Mouse (Mus musculus) intestine, embryonic 15.5 days (tissue): ENCODE results near the gene Arrdc5. TPM values are rescaled to one million over a fixed set of nuclear protein-coding genes. Genes with fewer than 3 reads are reported as not detected.

Experiments
- ATAC-seq: fragments of 200-750 bp; cut with Nextera tagmentation; 2 replicates; pipeline ENCODE4 v1.8.0; 2017; ENCODE audit warnings: moderate TSS enrichment, moderate library complexity
- H3K27ac ChIP-seq: fragments of 300-500 bp; sonication (generic); 2 replicates; pipeline ENCODE4 v1.5.1; 2015; ENCODE audit warnings: mild to moderate bottlenecking, inconsistent platforms
- H3K27me3 ChIP-seq: fragments of 300-500 bp; sonication (generic); replicated peaks from 2 replicates; pipeline ENCODE4 v1.6.1; 2015; ENCODE audit warnings: inconsistent platforms
- H3K36me3 ChIP-seq: fragments of 300-500 bp; sonication (generic); 2 replicates; pipeline ENCODE4 v1.6.1; 2015; ENCODE audit warnings: inconsistent platforms
- H3K4me1 ChIP-seq: fragments of 300-500 bp; sonication (generic); replicated peaks from 2 replicates; pipeline ENCODE4 v1.6.1; 2015; ENCODE audit warnings: inconsistent platforms
- H3K4me2 ChIP-seq: fragments of 300-500 bp; sonication (generic); replicated peaks from 2 replicates; pipeline ENCODE4 v1.6.1; 2015; ENCODE audit warnings: mild to moderate bottlenecking, inconsistent platforms
- H3K4me3 ChIP-seq: fragments of 300-500 bp; sonication (generic); replicated peaks from 2 replicates; pipeline ENCODE4 v1.5.1; 2015; ENCODE audit warnings: inconsistent platforms
- H3K9ac ChIP-seq: fragments of 300-500 bp; sonication (generic); 2 replicates; pipeline ENCODE4 v1.6.1; 2015; ENCODE audit warnings: inconsistent platforms
- H3K9me3 ChIP-seq: fragments of 300-500 bp; sonication (generic); 2 replicates; pipeline ENCODE4 v1.6.1; 2016; ENCODE audit warnings: inconsistent platforms
- WGBS: fragments of 180-500 bp; shearing (Covaris S2); methylation state at CpG from one replicate; pipeline ENCODE4 v1.1.7; 2015; 5-methylcytosine and 5-hydroxymethylcytosine counted together
- polyA plus RNA-seq: library from polyadenylated mRNA; unstranded; fragments of >200 nt; fragmentation: Nextera tagmentation; extraction: Ambion mirVana; gene quantifications from 2 replicates; pipeline ENCODE4 v1.2.1, GENCODE M21; 2015

Arrdc5 gene
- polyA plus RNA-seq, 1 experiment from 2014 or later, result not detected

GRCm38 (mm10) chr17:56326153-56327147 lies 26.4 kb upstream of the Arrdc5 start:
- H3K4me3 ChIP-seq, result peak overlapping the region; percentile 65
- peak overlapping the region; percentile 90 for H3K27ac ChIP-seq
- WGBS, result 1% methylated on average over 66 of the region's 67 CpGs
- peaks cover 23% of the 10 kb centered on the region for H3K4me1 ChIP-seq
- no peaks in the 10 kb centered on the region; the same call in 1 of the 2 replicates for H3K36me3 ChIP-seq
- peak; percentile 61 for ATAC-seq
- H3K27me3 ChIP-seq, result no peaks in the 10 kb centered on the region
- H3K9ac ChIP-seq, result peak overlapping the region; percentile 72
- H3K9me3 ChIP-seq, result no peaks in the 10 kb centered on the region
- H3K4me2 ChIP-seq, result peak overlapping the region; percentile 88

DNA sequence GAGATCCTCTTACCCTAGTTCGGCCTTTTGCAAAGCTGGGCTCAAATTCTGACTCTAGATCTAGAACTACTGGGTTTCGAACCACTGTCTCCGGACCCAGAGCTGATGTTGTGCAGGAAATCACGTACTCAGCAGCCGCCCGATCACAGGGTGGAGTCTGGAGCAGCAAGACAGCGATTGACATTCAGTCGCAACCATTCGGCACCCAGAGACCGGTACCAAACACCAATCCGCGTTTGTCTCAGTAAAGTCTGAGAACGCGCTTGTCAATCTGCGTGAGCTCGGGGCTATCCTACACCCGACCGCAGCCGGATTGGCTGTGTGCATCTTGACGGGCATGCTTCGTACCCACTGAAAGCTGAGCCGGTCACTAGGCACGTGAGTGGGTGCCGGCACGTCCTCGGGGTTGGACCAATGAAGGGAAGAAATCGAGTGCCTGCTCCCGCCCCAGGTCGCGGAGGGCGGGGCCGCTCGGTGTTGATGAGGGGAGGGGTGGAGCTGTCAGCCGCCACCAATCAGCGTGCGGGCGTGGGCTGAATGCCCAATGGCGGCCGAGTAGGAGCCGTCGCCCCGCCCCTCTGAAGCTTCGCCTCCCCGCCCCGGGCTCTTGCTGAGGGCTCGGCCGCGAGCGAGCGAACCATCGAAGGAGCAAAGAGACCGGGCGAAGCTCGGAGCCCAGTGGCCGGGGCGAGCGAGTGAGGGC lies 25.5 kb upstream of the Arrdc5 start, which contains the start of gene Kdm4b:
Kdm4b (plus strand) TSS at position 613 of the 703 bp plus-strand sequence.
- ATAC-seq, result peak; percentile 98
- H3K9ac ChIP-seq, result peak within 1 kb of the TSS; percentile 72
- peak within 1 kb of the TSS; percentile 88 for H3K4me2 ChIP-seq
- peaks cover 23% of the 10 kb centered on the region for H3K4me1 ChIP-seq
- H3K27me3 ChIP-seq, result no peaks in the 10 kb centered on the region
- H3K9me3 ChIP-seq, result no peaks in the 10 kb centered on the region
- peak within 1 kb of the TSS; percentile 90 for H3K27ac ChIP-seq
- under 1% methylated on average over 57 of the region's 57 CpGs for WGBS
- H3K36me3 ChIP-seq, result peaks cover under 1% of the 10 kb centered on the region
- peak within 1 kb of the TSS; percentile 65 for H3K4me3 ChIP-seq

- H3K4me3 ChIP-seq, result no peak overlapping the region
- H3K4me1 ChIP-seq, result peaks cover 23% of the 10 kb centered on the region
- H3K27me3 ChIP-seq, result no peaks in the 10 kb centered on the region
- H3K36me3 ChIP-seq, result peaks cover 6% of the 10 kb centered on the region
- 0 out of 2 replicates have a peak overlapping the region, but pooled peaks have one; percentile 88 for H3K4me2 ChIP-seq
- 64% methylated on average over 3 of the region's 3 CpGs for WGBS
- H3K27ac ChIP-seq, result no peak overlapping the region
- no peaks in the 10 kb centered on the region for H3K9me3 ChIP-seq
- H3K9ac ChIP-seq, result no peak overlapping the region
- no peak for ATAC-seq
Measured at GRCm38 (mm10) chr17:56324419-56324818, 24.3 kb upstream of the Arrdc5 start.

DNA sequence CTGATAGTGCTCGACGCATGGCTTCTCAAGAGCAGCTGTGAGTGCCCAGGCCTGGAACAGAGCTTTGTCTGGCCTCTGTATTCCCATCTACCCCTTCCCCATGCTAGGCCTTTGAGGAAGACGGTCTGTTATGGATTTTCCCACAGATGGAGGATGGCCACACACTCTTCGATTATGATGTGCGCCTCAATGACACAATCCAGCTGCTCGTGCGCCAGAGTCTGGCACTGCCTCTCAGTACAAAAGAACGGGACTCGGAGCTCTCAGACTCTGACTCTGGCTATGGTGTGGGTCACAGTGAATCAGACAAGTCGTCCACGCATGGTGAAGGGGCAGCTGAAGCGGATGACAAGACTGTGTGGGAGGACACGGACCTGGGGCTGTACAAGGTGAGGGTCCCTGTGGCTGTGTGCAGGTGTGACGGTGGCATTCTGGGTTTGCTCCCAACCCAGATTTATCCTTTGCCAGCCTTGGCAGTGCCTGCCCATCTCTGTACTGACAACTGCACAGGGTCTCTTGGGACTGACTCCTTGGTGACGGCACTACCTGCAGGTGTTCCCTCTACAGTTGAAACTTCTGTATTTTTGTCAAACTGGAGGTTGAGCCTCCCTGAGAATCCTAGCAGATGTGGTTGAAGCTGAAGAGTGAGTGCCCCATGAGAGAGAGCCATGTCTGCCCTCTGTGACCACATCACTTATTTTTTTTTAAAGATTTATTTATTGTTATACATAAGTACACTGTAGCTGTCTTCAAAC lies 9.3 kb upstream of the Arrdc5 start:
- Histone ChIP-seq H3K9me3 (no peaks in the 10 kb centered on the region), H3K4me1 (peaks cover 36% of the 10 kb centered on the region), H3K27me3 (no peaks in the 10 kb centered on the region), H3K36me3 (peaks cover 48% of the 10 kb centered on the region), H3K4me2 (no peak overlapping the region), H3K4me3 (no peak overlapping the region), H3K27ac (no peak overlapping the region), H3K9ac (no peak overlapping the region)
- no peak for ATAC-seq
- WGBS, result 78% methylated on average over 15 of the region's 15 CpGs

DNA sequence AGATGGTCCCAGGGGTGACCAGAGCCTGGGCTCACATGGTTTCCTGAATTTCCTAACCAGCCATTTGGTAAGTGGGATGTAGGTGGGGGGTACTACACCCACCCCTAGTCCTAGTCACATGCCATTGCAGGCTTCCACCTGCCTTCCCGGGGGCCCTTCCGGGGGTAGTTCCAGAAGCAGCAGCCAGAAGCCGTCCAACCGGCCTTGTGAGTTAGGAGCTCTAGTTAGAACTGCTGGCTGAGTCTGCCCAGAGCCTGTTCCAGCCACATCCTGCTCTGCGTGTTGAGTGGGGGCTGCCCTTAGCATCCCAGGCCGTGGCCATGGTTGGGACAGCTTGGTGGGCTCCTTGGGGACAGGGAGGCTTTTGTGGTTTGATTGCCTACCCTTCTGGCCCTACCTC lies 8.0 kb upstream of the Arrdc5 start:
- no peak overlapping the region; the same call in 1 of the 2 replicates for H3K4me3 ChIP-seq
- peak overlapping the region; percentile 10; the same call in 1 of the 2 replicates for H3K9ac ChIP-seq
- peak overlapping the region; percentile 48; the same call in 1 of the 2 replicates for H3K27ac ChIP-seq
- peak overlapping the region; percentile 31; the same call in 1 of the 2 replicates for H3K4me2 ChIP-seq
- 50% methylated on average over 6 of the region's 6 CpGs for WGBS
- H3K27me3 ChIP-seq, result no peaks in the 10 kb centered on the region
- H3K9me3 ChIP-seq, result no peaks in the 10 kb centered on the region
- peaks cover 38% of the 10 kb centered on the region for H3K36me3 ChIP-seq
- peaks cover 36% of the 10 kb centered on the region for H3K4me1 ChIP-seq
- ATAC-seq, result peak; percentile 13; the same call in 1 of the 2 replicates

DNA sequence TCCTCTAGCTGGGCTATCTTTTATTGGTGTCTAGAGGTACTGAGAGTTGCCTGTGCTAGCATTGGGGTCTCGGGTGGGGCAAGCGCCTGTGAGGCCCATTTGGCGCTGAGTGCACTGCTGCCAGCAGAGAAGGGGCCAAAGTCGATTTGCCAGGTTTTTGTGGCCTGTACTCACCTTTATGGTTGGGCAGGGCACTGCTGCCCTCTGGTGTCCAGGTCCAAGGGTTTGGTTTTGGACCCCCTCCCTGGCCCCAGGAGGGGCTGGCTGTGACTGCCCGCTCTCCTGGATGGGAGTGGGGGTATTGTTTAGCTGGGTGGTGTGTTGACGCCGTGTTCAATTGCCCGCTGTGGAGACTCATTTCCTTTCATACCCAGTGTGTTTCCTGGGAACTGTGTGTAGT lies 5.7 kb upstream of the Arrdc5 start:
- no peaks in the 10 kb centered on the region for H3K9me3 ChIP-seq
- H3K4me1 ChIP-seq, result peaks cover 46% of the 10 kb centered on the region
- H3K27me3 ChIP-seq, result no peaks in the 10 kb centered on the region
- peak overlapping the region; percentile 73 for H3K27ac ChIP-seq
- H3K4me3 ChIP-seq, result peak overlapping the region; percentile 71
- peak overlapping the region; percentile 32 for H3K9ac ChIP-seq
- peaks cover 20% of the 10 kb centered on the region for H3K36me3 ChIP-seq
- peak overlapping the region; percentile 95 for H3K4me2 ChIP-seq
- ATAC-seq, result peak; percentile 10
- WGBS, result 48% methylated on average over 8 of the region's 8 CpGs

- H3K36me3 ChIP-seq, result peaks cover 13% of the 10 kb centered on the region
- H3K4me1 ChIP-seq, result peaks cover 46% of the 10 kb centered on the region
- H3K27ac ChIP-seq, result peak overlapping the region; percentile 73
- H3K9me3 ChIP-seq, result no peaks in the 10 kb centered on the region
- no peaks in the 10 kb centered on the region for H3K27me3 ChIP-seq
- H3K4me3 ChIP-seq, result peak overlapping the region; percentile 71
- 12% methylated on average over 9 of the region's 9 CpGs for WGBS
- ATAC-seq, result 0 out of 2 replicates have a peak, but pooled peaks have one; percentile 0
- H3K4me2 ChIP-seq, result peak overlapping the region; percentile 95
- H3K9ac ChIP-seq, result peak overlapping the region; percentile 67
Measured at GRCm38 (mm10) chr17:56305156-56305555, 5.1 kb upstream of the Arrdc5 start.

GRCm38 (mm10) chr17:56304718-56305117 lies 4.6 kb upstream of the Arrdc5 start:
- H3K4me2 ChIP-seq, result peak overlapping the region; percentile 95
- peak overlapping the region; percentile 67 for H3K9ac ChIP-seq
- H3K27me3 ChIP-seq, result no peaks in the 10 kb centered on the region
- H3K36me3 ChIP-seq, result peaks cover 10% of the 10 kb centered on the region; the same call in 1 of the 2 replicates
- no peak for ATAC-seq
- peak overlapping the region; percentile 71 for H3K4me3 ChIP-seq
- peaks cover 46% of the 10 kb centered on the region for H3K4me1 ChIP-seq
- 6% methylated on average over 11 of the region's 11 CpGs for WGBS
- no peaks in the 10 kb centered on the region for H3K9me3 ChIP-seq
- peak overlapping the region; percentile 73 for H3K27ac ChIP-seq

GRCm38 (mm10) chr17:56303847-56304586 lies 3.9 kb upstream of the Arrdc5 start:
- peak; percentile 89 for ATAC-seq
- Histone ChIP-seq H3K27me3 (no peaks in the 10 kb centered on the region), H3K4me3 (peak overlapping the region; percentile 71), H3K9me3 (no peaks in the 10 kb centered on the region), H3K36me3 (peaks cover 3% of the 10 kb centered on the region; the same call in 1 of the 2 replicates), H3K4me1 (peaks cover 43% of the 10 kb centered on the region), H3K27ac (peak overlapping the region; percentile 92), H3K4me2 (peak overlapping the region; percentile 95), H3K9ac (peak overlapping the region; percentile 67)
- under 1% methylated on average over 68 of the region's 68 CpGs for WGBS

DNA sequence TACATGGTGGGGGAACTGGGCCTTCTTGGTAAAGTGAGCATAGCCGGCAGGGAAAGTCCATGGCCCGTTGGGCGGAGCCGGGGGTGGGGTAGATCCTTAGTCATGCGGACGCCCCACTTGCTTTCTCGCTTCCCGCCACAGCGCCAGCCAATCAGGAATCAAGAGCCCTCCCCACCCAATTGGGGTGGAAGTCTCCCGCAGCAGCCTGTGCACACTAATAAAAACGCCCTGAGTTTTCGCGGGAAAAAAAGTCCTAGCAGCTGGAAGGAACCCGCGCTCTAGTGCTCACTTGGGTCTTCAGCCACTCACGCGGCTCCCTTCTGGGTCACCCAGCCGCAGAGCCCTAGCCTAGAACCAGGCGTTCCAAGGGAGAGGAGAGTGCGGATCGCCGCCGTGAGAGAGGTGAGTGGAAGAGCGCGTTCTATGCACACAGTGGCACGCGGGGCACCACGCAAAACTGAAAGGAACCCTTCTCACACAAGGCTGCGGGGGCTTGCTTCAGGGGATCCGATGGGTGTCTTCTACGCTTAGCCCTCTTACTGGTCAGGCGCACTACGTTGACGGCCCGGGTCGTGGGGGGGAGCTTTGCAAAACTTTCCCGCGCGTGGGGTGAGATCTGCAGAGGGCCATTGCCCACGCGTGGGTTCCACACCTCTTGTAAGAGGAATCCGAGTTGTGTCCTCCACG lies 3.2 kb upstream of the Arrdc5 start, which contains the start of gene Uhrf1:
Uhrf1 (plus strand) TSS at position 162 of the 687 bp plus-strand sequence.
- Histone ChIP-seq H3K27ac (peak within 1 kb of the TSS; percentile 92), H3K9me3 (no peaks in the 10 kb centered on the region), H3K4me3 (peak within 1 kb of the TSS; percentile 71), H3K4me2 (peak within 1 kb of the TSS; percentile 95), H3K9ac (peak within 1 kb of the TSS; percentile 67), H3K36me3 (peaks cover 2% of the 10 kb centered on the region; the same call in 1 of the 2 replicates), H3K27me3 (no peaks in the 10 kb centered on the region), H3K4me1 (peaks cover 43% of the 10 kb centered on the region)
- ATAC-seq, result peak; percentile 81
- WGBS, result under 1% methylated on average over 42 of the region's 43 CpGs
